Mouse (Mus musculus) MEL (cell line): ENCODE data around the gene Zkscan6. TPM values are rescaled to one million over a fixed set of nuclear protein-coding genes. Genes with fewer than 3 reads are reported as not detected.
A peak's percentile ranks its signal among the peaks of the same experiment; 100 is the strongest.

Source experiments
- DNase-seq: peaks from one replicate; pipeline ENCODE4 v3.0.0; 2011; ENCODE audit warnings: low read depth, low spot score
- H3K27ac ChIP-seq: 2 replicates; pipeline ENCODE4 v1.5.1; 2012; ENCODE audit warnings: low read depth, mild to moderate bottlenecking, control low read depth, low read length, moderate library complexity; ENCODE audit not compliant: control insufficient read depth
- H3K27me3 ChIP-seq, 2 experiments: fragments of 150-350 bp in 1 of 2; sonication (generic) in 1 of 2; 2 replicates each; pipeline ENCODE4 v1.6.1; 2012; ENCODE audit warnings: low read length in 2 of 2, mild to moderate bottlenecking in 2 of 2, improper control_type of control experiment in 1 of 2, moderate library complexity in 1 of 2; ENCODE audit not compliant: insufficient read depth in 2 of 2, control insufficient read depth in 1 of 2
- H3K36me3 ChIP-seq, 2 experiments: 2 replicates each; pipeline ENCODE4 v1.6.1; 2012 to 2014; ENCODE audit warnings: low read length in 2 of 2, improper control_type of control experiment in 1 of 2, inconsistent platforms in 1 of 2, mild to moderate bottlenecking in 1 of 2; ENCODE audit not compliant: insufficient read depth in 2 of 2, control insufficient read depth in 1 of 2
- H3K4me1 ChIP-seq, 2 experiments: fragments of 150-350 bp in 1 of 2; sonication (generic) in 1 of 2; 2 replicates each; pipeline ENCODE4 v1.6.1; 2012; ENCODE audit warnings: low read length in 2 of 2, improper control_type of control experiment in 1 of 2, mild to moderate bottlenecking in 1 of 2; ENCODE audit not compliant: insufficient read depth in 2 of 2, control insufficient read depth in 1 of 2
- H3K4me3 ChIP-seq, 2 experiments: fragments of 150-350 bp in 1 of 2; sonication (generic) in 1 of 2; 2 replicates each; pipeline ENCODE4 v1.5.1; 2012; ENCODE audit warnings: low read depth in 2 of 2, low read length in 2 of 2, mild to moderate bottlenecking in 2 of 2, moderate library complexity in 2 of 2, control low read depth in 1 of 2, improper control_type of control experiment in 1 of 2; ENCODE audit not compliant: control insufficient read depth in 1 of 2, insufficient read depth in 1 of 2
- H3K79me2 ChIP-seq: 2 replicates; pipeline ENCODE4 v1.6.1; 2012; ENCODE audit warnings: mild to moderate bottlenecking, low read length, moderate library complexity; ENCODE audit not compliant: control insufficient read depth, poor library complexity, insufficient read depth
- H3K9ac ChIP-seq: 2 replicates; pipeline ENCODE4 v1.6.1; 2012; ENCODE audit warnings: low read depth, mild to moderate bottlenecking, control low read depth, low read length, moderate library complexity; ENCODE audit not compliant: control insufficient read depth, poor library complexity, severe bottlenecking
- H3K9me3 ChIP-seq: fragments of 150-350 bp; sonication (generic); replicated peaks from 2 replicates; pipeline ENCODE4 v1.6.1; 2012; ENCODE audit warnings: mild to moderate bottlenecking, low read length, improper control_type of control experiment, moderate library complexity; ENCODE audit not compliant: insufficient read depth
- CHD1 ChIP-seq: IDR thresholded peaks from 2 replicates; pipeline ENCODE4 v1.6.1; 2012; ENCODE audit warnings: low read depth, mild to moderate bottlenecking, inconsistent platforms, low read length, improper control_type of control experiment
- CHD2 ChIP-seq: IDR thresholded peaks from 2 replicates; pipeline ENCODE4 v1.6.1; 2011; ENCODE audit warnings: low read length, improper control_type of control experiment
- CTCF ChIP-seq, 3 experiments: IDR thresholded peaks in 2 of 3; conservative IDR thresholded peaks in 1 of 3; 2 replicates each; pipeline ENCODE4 v1.5.1; 2011 to 2012; ENCODE audit warnings: low read length in 3 of 3, low read depth in 2 of 3, mild to moderate bottlenecking in 2 of 3, improper control_type of control experiment in 1 of 3, inconsistent platforms in 1 of 3, mixed read lengths in 1 of 3, moderate library complexity in 1 of 3; ENCODE audit not compliant: control insufficient read depth in 1 of 3, insufficient read depth in 1 of 3, poor library complexity in 1 of 3, severe bottlenecking in 1 of 3
- E2F4 ChIP-seq: IDR thresholded peaks from 2 replicates; pipeline ENCODE4 v1.6.1; 2011; ENCODE audit warnings: low read depth, low read length, improper control_type of control experiment, borderline replicate concordance
- ELF1 ChIP-seq: IDR thresholded peaks from 2 replicates; pipeline ENCODE4 v1.6.1; 2014; ENCODE audit warnings: low read depth, mild to moderate bottlenecking, inconsistent platforms, low read length, improper control_type of control experiment, moderate library complexity
- EP300 ChIP-seq, 2 experiments: IDR thresholded peaks; 2 replicates each; pipeline ENCODE4 v1.6.1; 2011; ENCODE audit warnings: improper control_type of control experiment in 2 of 2, low read length in 2 of 2, low read depth in 1 of 2, mild to moderate bottlenecking in 1 of 2
- ETS1 ChIP-seq: IDR thresholded peaks from 2 replicates; pipeline ENCODE4 v1.6.1; 2012; ENCODE audit warnings: low read depth, mild to moderate bottlenecking, inconsistent platforms, low read length, improper control_type of control experiment, moderate library complexity
- GABPA ChIP-seq: IDR thresholded peaks from 2 replicates; pipeline ENCODE4 v1.6.1; 2012; ENCODE audit warnings: low read depth, mild to moderate bottlenecking, inconsistent platforms, low read length, improper control_type of control experiment, moderate library complexity
- GATA1 ChIP-seq: IDR thresholded peaks from 2 replicates; pipeline ENCODE4 v1.6.1; 2011; ENCODE audit warnings: low read depth, low read length, improper control_type of control experiment
- HCFC1 ChIP-seq: IDR thresholded peaks from 2 replicates; pipeline ENCODE4 v1.6.1; 2012; ENCODE audit warnings: low read depth, mild to moderate bottlenecking, inconsistent platforms, low read length, improper control_type of control experiment, moderate library complexity
- JUND ChIP-seq: IDR thresholded peaks from 2 replicates; pipeline ENCODE4 v1.6.1; 2011; ENCODE audit warnings: low read depth, mild to moderate bottlenecking, improper control_type of control experiment, low read length
- KAT2A ChIP-seq: conservative IDR thresholded peaks from 2 replicates; pipeline ENCODE4 v1.6.1; 2012; ENCODE audit warnings: low read depth, low read length, improper control_type of control experiment, inconsistent platforms
- MAFK ChIP-seq: IDR thresholded peaks from 2 replicates; pipeline ENCODE4 v1.6.1; 2011; ENCODE audit warnings: low read depth, mild to moderate bottlenecking, low read length, improper control_type of control experiment, borderline replicate concordance
- MAX ChIP-seq: IDR thresholded peaks from 2 replicates; pipeline ENCODE4 v1.6.1; 2011; ENCODE audit warnings: low read length, improper control_type of control experiment
- MAZ ChIP-seq: IDR thresholded peaks from 2 replicates; pipeline ENCODE4 v1.6.1; 2012; ENCODE audit warnings: low read depth, mild to moderate bottlenecking, inconsistent platforms, low read length, improper control_type of control experiment
- MEF2A ChIP-seq: IDR thresholded peaks from 2 replicates; pipeline ENCODE4 v1.6.1; 2014; ENCODE audit warnings: low read depth, mild to moderate bottlenecking, inconsistent platforms, low read length, improper control_type of control experiment; ENCODE audit not compliant: poor library complexity, insufficient replicate concordance, severe bottlenecking; ENCODE audit errors: extremely low read depth
- MXI1 ChIP-seq: IDR thresholded peaks from 2 replicates; pipeline ENCODE4 v1.6.1; 2011; ENCODE audit warnings: mild to moderate bottlenecking, low read depth, low read length, improper control_type of control experiment
- MYB ChIP-seq: IDR thresholded peaks from 2 replicates; pipeline ENCODE4 v1.6.1; 2011; ENCODE audit warnings: mild to moderate bottlenecking, low read depth, low read length, improper control_type of control experiment
- MYC ChIP-seq: IDR thresholded peaks from 2 replicates; pipeline ENCODE4 v1.6.1; 2011; ENCODE audit warnings: low read depth, mild to moderate bottlenecking, low read length, improper control_type of control experiment, moderate library complexity
- NELFE ChIP-seq: IDR thresholded peaks from 2 replicates; pipeline ENCODE4 v1.6.1; 2011; ENCODE audit warnings: low read depth, low read length, improper control_type of control experiment
- NRF1 ChIP-seq: IDR thresholded peaks from 2 replicates; pipeline ENCODE4 v1.6.1; 2014; ENCODE audit warnings: low read depth, mild to moderate bottlenecking, inconsistent platforms, low read length, improper control_type of control experiment, moderate library complexity; ENCODE audit not compliant: poor library complexity, insufficient read depth, severe bottlenecking
- POLR2AphosphoS2 ChIP-seq: IDR thresholded peaks from 2 replicates; pipeline ENCODE4 v1.6.1; 2011; ENCODE audit warnings: low read length, improper control_type of control experiment
- POLR2AphosphoS5 ChIP-seq: IDR thresholded peaks from 2 replicates; pipeline ENCODE4 v1.6.1; 2012; ENCODE audit warnings: low read depth, borderline replicate concordance, mild to moderate bottlenecking, inconsistent platforms, low read length, moderate library complexity, mixed read lengths
- RCOR1 ChIP-seq: IDR thresholded peaks from 2 replicates; pipeline ENCODE4 v1.6.1; 2012; ENCODE audit warnings: low read depth, mild to moderate bottlenecking, inconsistent platforms, low read length, improper control_type of control experiment
- SIN3A ChIP-seq: IDR thresholded peaks from 2 replicates; pipeline ENCODE4 v1.6.1; 2012; ENCODE audit warnings: low read length, improper control_type of control experiment, inconsistent platforms
- SMC3 ChIP-seq: IDR thresholded peaks from 2 replicates; pipeline ENCODE4 v1.6.1; 2011; ENCODE audit warnings: low read depth, low read length, improper control_type of control experiment
- TAL1 ChIP-seq: IDR thresholded peaks from 2 replicates; pipeline ENCODE4 v1.6.1; 2012; ENCODE audit warnings: mild to moderate bottlenecking, inconsistent platforms, low read length, moderate library complexity, mixed read lengths
- TBP ChIP-seq: IDR thresholded peaks from 2 replicates; pipeline ENCODE4 v1.8.0; 2011; ENCODE audit warnings: low read depth, low read length, improper control_type of control experiment
- TCF12 ChIP-seq: IDR thresholded peaks from 2 replicates; pipeline ENCODE4 v1.6.1; 2014; ENCODE audit warnings: low read depth, mild to moderate bottlenecking, inconsistent platforms, low read length, improper control_type of control experiment, moderate library complexity
- UBTF ChIP-seq: IDR thresholded peaks from 2 replicates; pipeline ENCODE4 v1.6.1; 2012; ENCODE audit warnings: low read depth, mild to moderate bottlenecking, inconsistent platforms, low read length, improper control_type of control experiment, moderate library complexity, borderline replicate concordance; ENCODE audit not compliant: insufficient read depth
- USF1 ChIP-seq: IDR thresholded peaks from 2 replicates; pipeline ENCODE4 v1.6.1; 2014; ENCODE audit warnings: low read depth, mild to moderate bottlenecking, inconsistent platforms, low read length, improper control_type of control experiment, moderate library complexity
- ZC3H11A ChIP-seq: IDR thresholded peaks from 2 replicates; pipeline ENCODE4 v1.6.1; 2012; ENCODE audit warnings: low read depth, mild to moderate bottlenecking, inconsistent platforms, low read length, improper control_type of control experiment
- ZKSCAN1 ChIP-seq: IDR thresholded peaks from 2 replicates; pipeline ENCODE4 v1.6.1; 2012; ENCODE audit warnings: low read depth, mild to moderate bottlenecking, inconsistent platforms, low read length, improper control_type of control experiment, moderate library complexity
- ZMIZ1 ChIP-seq: IDR thresholded peaks from 2 replicates; pipeline ENCODE4 v1.6.1; 2012; ENCODE audit warnings: low read depth, mild to moderate bottlenecking, inconsistent platforms, low read length, improper control_type of control experiment, moderate library complexity
- ZNF384 ChIP-seq: IDR thresholded peaks from 2 replicates; pipeline ENCODE4 v1.6.1; 2012; ENCODE audit warnings: low read depth, mild to moderate bottlenecking, inconsistent platforms, low read length, improper control_type of control experiment
- polyA plus RNA-seq, 2 experiments: library from polyadenylated mRNA; stranded (reverse) in 1 of 2; unstranded in 1 of 2; fragments of >175 nt in 1 of 2; fragments of >200 nt in 1 of 2; gene quantifications; 2 replicates each; pipeline versions ENCODE4 v1.2.1 to v1.2.4; 2012; ENCODE audit warnings: low replicate concordance in 2 of 2, low read depth in 1 of 2; ENCODE audit not compliant: insufficient read length in 2 of 2, insufficient read depth in 1 of 2, missing spikeins in 1 of 2
- total RNA-seq: library from RNA; depleted of rRNA; stranded (reverse); fragments of 300-350 nt; gene quantifications from 2 replicates; pipeline ENCODE4 v1.2.3, GENCODE M21; 2012

Zkscan6 gene
- total and polyA plus RNA-seq, 3 experiments, result 12.0 to 18.1 TPM; not detected in 1

- H3K27me3 ChIP-seq, result no peaks in the 10 kb centered on the region
- H3K9me3 ChIP-seq, result no peaks in the 10 kb centered on the region
- peak overlapping the region; percentile 60 for H3K9ac ChIP-seq
- no peak for TF ChIP-seq TAL1
- TF ChIP-seq MEF2A, result no peak
- TF ChIP-seq NRF1, result no peak
- TF ChIP-seq JUND, result no peak
- no peak for TF ChIP-seq CHD1
- no peak; a peak in 1 of 4 replicates for TF ChIP-seq EP300 (IDR thresholded peaks at IDR 0.05; ENCODE audit: low read depth in 1 of 2, low read length in 2 of 2)
- TF ChIP-seq UBTF, result peak; percentile 31; the same call in 1 of the 2 replicates
- TF ChIP-seq ZKSCAN1, result 0 out of 2 replicates have a peak, but pooled peaks have one; percentile 24
- no peak for TF ChIP-seq MYB
- TF ChIP-seq POLR2AphosphoS2, result no peak
- TF ChIP-seq RCOR1, result 0 out of 2 replicates have a peak, but pooled peaks have one; percentile 45
- TF ChIP-seq ZNF384, result no peak
- peak; percentile 59 for TF ChIP-seq HCFC1
- 0 out of 2 replicates have a peak, but pooled peaks have one; percentile 52 for TF ChIP-seq ETS1
- peak; percentile 81 for TF ChIP-seq MAX
- TF ChIP-seq CTCF (IDR thresholded peaks at IDR 0.05 in 2 of 3, conservative IDR thresholded peaks at IDR 0.05 in 1 of 3; ENCODE audit: control insufficient read depth in 1 of 3, insufficient read depth in 1 of 3, low read depth in 2 of 3, low read length in 3 of 3, poor library complexity in 1 of 3, severe bottlenecking in 1 of 3), result no peak
- TF ChIP-seq MXI1, result peak; percentile 94
- no peak for TF ChIP-seq GABPA
- 0 out of 2 replicates have a peak, but pooled peaks have one; percentile 22 for TF ChIP-seq SMC3
- TF ChIP-seq TCF12, result no peak
- TF ChIP-seq USF1, result no peak
- TF ChIP-seq POLR2AphosphoS5, result no peak
- peak; percentile 81 for TF ChIP-seq SIN3A
- TF ChIP-seq NELFE, result peak; percentile 55; the same call in 1 of the 2 replicates
- TF ChIP-seq KAT2A, result no peak
- 0 out of 2 replicates have a peak, but pooled peaks have one; percentile 45 for TF ChIP-seq E2F4
- no peak for TF ChIP-seq GATA1
- TF ChIP-seq ZMIZ1, result peak; percentile 12; the same call in 1 of the 2 replicates
- no peak for TF ChIP-seq MAZ
- TF ChIP-seq CHD2, result no peak
- no peak for TF ChIP-seq MAFK
- TF ChIP-seq TBP, result peak; percentile 68; the same call in 1 of the 2 replicates
- TF ChIP-seq ELF1, result peak; percentile 90
- TF ChIP-seq MYC, result peak; percentile 78; the same call in 1 of the 2 replicates
- no peak for TF ChIP-seq ZC3H11A
- TF ChIP-seq, all 39 proteins: peak for 15
- Histone ChIP-seq H3K27ac (peak overlapping the region; percentile 46), H3K36me3 (peaks cover 0 to 22% of the 10 kb centered on the region in 2 experiments; a peak in 2 of 4 replicates), H3K79me2 (peaks cover 13% of the 10 kb centered on the region), H3K4me1 (peaks cover 4 to 11% of the 10 kb centered on the region in 2 experiments; a peak in 3 of 4 replicates), H3K4me3 (peak overlapping the region; percentile 63 to 86)
- DNase-seq, result peak; percentile 92
Observed at GRCm38 (mm10) chr11:65806321-65806904, 562 bp upstream of the Zkscan6 start.
